Mouse (Mus musculus): ENCODE data around the gene Arl6ip6.

The Arl6ip6 gene

GRCm38 (mm10) chr2:53191523-53192220, at the start of gene Arl6ip6:
Arl6ip6 (plus strand) TSS chr2:53191726.
- peak; percentile 89 for DNase-seq (ENCODE audit: low read depth, low spot score)

- no peak for DNase-seq (ENCODE audit: low read depth, low spot score)
These were observed 44.7 kb upstream of the Arl6ip6 start for GRCm38 (mm10) chr2:53146852-53147251.

DNA sequence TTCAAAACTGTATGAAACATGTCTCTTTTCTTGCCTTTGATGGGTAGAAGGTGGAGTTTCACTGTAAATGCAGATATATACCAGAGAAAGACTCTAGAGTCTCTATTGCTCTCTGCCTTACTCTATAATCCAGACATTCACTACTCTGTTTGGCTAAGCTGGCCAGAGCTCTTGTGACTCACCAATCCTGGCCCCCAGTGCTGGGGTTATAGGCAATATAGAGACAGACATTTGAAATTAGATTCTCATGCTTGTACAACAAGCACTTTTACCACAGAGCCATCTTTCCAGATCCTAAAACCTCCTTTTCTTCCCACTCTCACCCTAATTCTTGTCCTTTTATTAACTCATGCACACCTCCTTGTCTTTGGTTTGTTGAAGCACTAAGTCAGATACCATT, 17.6 kb upstream of the Arl6ip6 start:
- no peak for DNase-seq (ENCODE audit: low read depth, low spot score)

- DNase-seq (ENCODE audit: low read depth, low spot score) = no peak
These were observed 12.6 kb upstream of the Arl6ip6 start for GRCm38 (mm10) chr2:53178966-53179365.

DNA sequence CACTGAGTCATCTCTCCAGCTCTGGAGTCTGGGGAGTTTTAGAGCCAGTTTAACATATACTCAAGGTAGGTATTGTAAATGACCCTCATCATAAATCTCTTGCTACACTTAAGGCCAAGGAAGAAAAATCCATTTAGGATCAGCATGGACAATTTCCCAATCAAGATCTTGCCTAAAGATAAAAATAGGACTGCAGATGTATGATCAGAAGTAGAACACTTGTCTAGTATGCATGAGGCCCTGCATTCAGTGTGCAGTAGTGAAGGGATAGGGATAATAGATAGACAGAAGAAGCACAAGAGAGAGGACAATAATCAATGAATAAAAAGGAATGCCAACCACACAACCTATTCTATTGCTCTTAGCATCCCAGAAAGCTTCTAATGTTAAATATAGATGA, 11.7 kb upstream of the Arl6ip6 start:
- no peak for DNase-seq (ENCODE audit: low read depth, low spot score)

DNA sequence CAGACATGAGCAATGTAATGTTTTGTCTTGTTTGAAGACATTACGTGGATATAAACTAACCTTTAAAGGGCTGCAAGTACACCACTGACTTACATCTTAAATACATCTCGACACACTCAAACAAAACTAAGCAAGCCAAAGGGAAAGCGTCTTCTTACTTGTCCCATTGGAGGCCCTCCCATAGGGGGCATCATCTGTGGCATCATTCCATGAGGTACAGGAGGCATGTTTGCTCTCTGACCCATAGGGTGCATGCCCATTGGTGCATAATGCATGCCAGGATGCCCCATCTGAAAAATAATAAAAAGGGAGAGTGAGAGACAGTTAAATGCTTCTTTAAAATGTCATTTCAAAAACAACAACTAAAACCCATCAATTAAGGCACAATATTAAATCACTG, 1.7 kb upstream of the Arl6ip6 start:
- DNase-seq (ENCODE audit: low read depth, low spot score) = no peak

GRCm38 (mm10) chr2:53190684-53191511, 628 bp upstream of the Arl6ip6 start, which contains the start of gene Prpf40a:
Prpf40a (minus strand) TSS chr2:53191284.
- DNase-seq (ENCODE audit: low read depth, low spot score) = peak; percentile 97

DNA sequence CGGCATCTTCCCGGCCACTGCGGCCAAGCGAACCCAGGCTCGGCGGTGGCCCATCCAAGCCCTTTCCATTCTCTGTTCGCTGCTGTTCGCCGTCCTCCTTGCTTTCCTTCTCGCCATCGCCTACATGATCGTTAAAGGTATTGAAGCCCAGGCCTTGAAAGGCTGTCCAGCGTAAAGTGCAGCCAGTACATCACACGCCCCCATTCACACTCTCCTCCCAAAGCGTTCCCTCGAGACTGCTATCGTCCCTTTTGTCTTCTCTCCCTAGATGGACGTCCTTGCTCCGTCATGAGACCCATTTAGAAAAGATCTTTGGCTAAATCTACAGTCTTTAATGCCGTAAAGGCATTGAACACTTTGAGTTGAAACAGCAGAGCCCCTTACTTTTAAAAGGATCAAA, 860 bp downstream of the Arl6ip6 start:
- DNase-seq (ENCODE audit: low read depth, low spot score) = peak; percentile 41

GRCm38 (mm10) chr2:53196431-53196830, 4.9 kb downstream of the Arl6ip6 start:
- no peak for DNase-seq (ENCODE audit: low read depth, low spot score)

GRCm38 (mm10) chr2:53199203-53199602, 7.7 kb downstream of the Arl6ip6 start:
- no peak for DNase-seq (ENCODE audit: low read depth, low spot score)

GRCm38 (mm10) chr2:53200164-53200885, 8.8 kb downstream of the Arl6ip6 start:
- no peak for DNase-seq (ENCODE audit: low read depth, low spot score)

DNA sequence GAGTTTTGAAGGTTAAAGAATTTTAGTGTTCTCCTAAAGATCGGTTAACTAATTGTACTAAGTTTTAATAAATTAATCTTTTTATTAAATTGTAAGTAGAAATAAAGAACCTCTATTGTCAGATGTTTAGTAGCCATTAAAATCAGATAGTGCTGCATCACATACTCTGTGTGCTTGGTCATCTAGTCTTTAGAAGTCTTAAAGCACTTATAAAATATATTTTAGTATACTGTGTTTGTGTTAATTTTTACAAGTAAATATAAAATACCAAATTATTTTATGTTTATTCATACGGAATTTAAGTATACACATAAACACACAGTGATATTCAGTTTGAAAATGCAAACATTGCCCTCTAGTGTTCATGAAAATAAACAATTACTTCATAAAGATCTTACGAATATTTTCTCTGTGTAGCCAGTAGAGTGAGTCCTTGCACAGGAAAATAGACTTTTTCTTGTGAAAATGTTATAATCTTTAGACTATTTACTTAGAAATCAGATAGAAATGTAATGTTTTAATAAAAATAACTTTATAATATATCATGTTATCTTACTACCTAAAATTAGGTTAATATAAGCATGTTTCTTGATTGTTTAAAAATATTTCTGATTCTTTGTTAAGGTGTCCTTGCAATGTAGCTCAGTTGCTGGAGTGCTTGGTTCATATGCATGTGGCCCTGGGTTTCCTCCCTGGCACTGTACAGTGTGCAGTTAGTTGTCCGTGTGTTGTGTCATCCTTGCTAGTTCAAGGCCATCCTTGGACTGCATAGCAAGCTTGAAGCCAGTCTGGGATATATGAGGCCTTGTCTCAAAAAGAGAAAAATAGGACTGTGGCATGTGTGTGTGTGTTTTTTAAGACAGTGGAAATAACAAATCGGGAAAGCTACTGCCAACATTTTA, 13.1 kb downstream of the Arl6ip6 start:
- DNase-seq (ENCODE audit: low read depth, low spot score) = no peak

- no peak for DNase-seq (ENCODE audit: low read depth, low spot score)
These were observed 15.2 kb downstream of the Arl6ip6 start for GRCm38 (mm10) chr2:53206749-53207148.

DNA sequence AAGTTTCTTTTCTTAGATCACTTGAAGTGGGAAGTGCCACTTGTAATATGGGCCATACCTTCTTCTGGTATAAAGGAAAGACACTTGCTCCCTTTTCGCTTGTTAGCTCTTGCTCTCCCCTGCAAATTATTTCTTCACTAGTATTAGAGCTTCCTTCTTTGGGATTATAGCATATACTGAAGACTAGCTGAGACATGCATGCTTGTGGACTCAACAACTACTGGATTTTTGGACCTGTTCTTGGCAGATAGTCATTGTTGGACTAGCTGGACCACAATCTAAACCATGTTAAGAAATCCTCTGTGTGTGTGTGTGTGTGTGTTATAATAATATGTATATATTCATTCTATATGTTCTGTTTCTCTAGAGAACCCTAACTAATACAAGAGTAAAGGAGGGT, 22.0 kb downstream of the Arl6ip6 start:
- no peak for DNase-seq (ENCODE audit: low read depth, low spot score)

DNA sequence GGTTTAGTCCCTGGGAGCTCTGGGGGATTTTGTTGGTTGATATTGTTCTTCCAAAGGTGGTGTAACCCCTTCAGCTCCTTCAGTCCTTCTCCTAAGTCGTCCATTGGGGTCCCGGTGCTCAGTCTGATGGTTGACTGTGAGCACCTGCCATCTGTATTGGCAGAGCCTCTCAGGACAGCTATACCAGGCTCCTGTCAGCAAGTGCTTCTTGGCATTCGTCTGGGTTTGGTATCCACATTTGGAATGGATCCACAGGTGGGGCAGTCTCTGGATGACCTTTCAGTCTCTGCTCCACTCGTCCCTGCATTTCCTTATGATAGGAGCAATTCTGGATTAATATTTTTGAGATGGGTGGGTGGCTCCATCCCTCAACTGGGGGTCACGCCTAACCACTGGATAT, 30.7 kb downstream of the Arl6ip6 start:
- no peak for DNase-seq (ENCODE audit: low read depth, low spot score)

GRCm38 (mm10) chr2:53256982-53257381, 65.5 kb downstream of the Arl6ip6 start:
- no peak for DNase-seq (ENCODE audit: low read depth, low spot score)
